31 mouse cellular contexts compared by ENCODE assay signal in genomic region chr6:126732645-126733044, GRCm38 (mm10). TPM values are rescaled to one million over a fixed set of nuclear protein-coding genes. Genes with fewer than 3 reads are reported as not detected.
DNase-seq lines count a peak whose midpoint lies in the region; ATAC-seq and TF ChIP-seq lines count a peak whose summit lies in the region.
"Had no signal": no experiment of that assay in that cellular context is flagged by ENCODE, and none has a peak within 500 bp of the region (broad histone marks: within the 10 kb centered on the region; RNA-seq: fewer than 3 reads in every experiment).

No protein-coding gene starts in this region.

- peak overlapping the region; percentile 9; the same call in 1 of the 2 replicates for H3K4me2 ChIP-seq in forebrain, embryonic 16.5 days (ENCODE audit: low read length)
- no peak overlapping the region for H3K4me2 ChIP-seq in forebrain, embryonic 14.5 days (ENCODE audit: low read length)
- 0 out of 2 replicates have a peak overlapping the region, but pooled peaks have one; percentile 3 for H3K4me2 ChIP-seq in hindbrain, postnatal 0 days (ENCODE audit: low read depth, low read length)
- no peak overlapping the region for H3K4me2 ChIP-seq in hindbrain, embryonic 14.5 days (replicated peaks)
- peak overlapping the region; percentile 50 for H3K4me2 ChIP-seq in midbrain, postnatal 0 days (ENCODE audit: low read depth, low read length, poor library complexity, severe bottlenecking)
- no peak overlapping the region for H3K4me2 ChIP-seq in midbrain, embryonic 15.5 days
- H3K4me2 ChIP-seq: embryonic facial prominence, embryonic 13.5 days; heart, embryonic 13.5 days; liver, embryonic 12.5 days; midbrain, embryonic 12.5 days had no signal

- DNase-seq in forebrain, embryonic 14.5 days (ENCODE audit: low spot score): no peak
- peak; percentile 30 for DNase-seq in hindbrain, postnatal 0 days (ENCODE audit: low spot score)
- no peak for DNase-seq in hindbrain, embryonic 14.5 days (ENCODE audit: low spot score)
- DNase-seq in midbrain, postnatal 0 days (ENCODE audit: low spot score): peak; percentile 25
- no peak for DNase-seq in cerebellum, adult 11-12 months
- DNase-seq: adrenal gland, postnatal 14 days; cerebellum, adult 9-11 months; gastrocnemius, postnatal 10 days; heart, postnatal 10 days; kidney, adult 11 months; kidney, postnatal 14 days; left cerebral cortex, postnatal 4 days; liver, postnatal 0 days; lung, postnatal 36 days; right cerebral cortex, adult 18-20 months; spleen, adult 18-20 months; thymus, postnatal 25 days had no signal

- TF ChIP-seq CTCF in hindbrain, postnatal 0 days (IDR thresholded peaks at IDR 0.05; ENCODE audit: low read depth): no peak
- no peak for TF ChIP-seq CTCF in midbrain, postnatal 0 days (IDR thresholded peaks at IDR 0.05)
- TF ChIP-seq CTCF in cortical plate, adult 2 months (IDR thresholded peaks at IDR 0.05; ENCODE audit: extremely low read depth, insufficient read depth, low read length): no peak

- no peak overlapping the region for H3K27ac ChIP-seq in forebrain, embryonic 16.5 days (ENCODE audit: low read length)
- H3K27ac ChIP-seq in forebrain, embryonic 14.5 days (ENCODE audit: low read depth, low read length): no peak overlapping the region
- no peak overlapping the region for H3K27ac ChIP-seq in hindbrain, postnatal 0 days
- no peak overlapping the region for H3K27ac ChIP-seq in hindbrain, embryonic 14.5 days
- no peak overlapping the region for H3K27ac ChIP-seq in midbrain, postnatal 0 days (ENCODE audit: low read depth, low read length)
- H3K27ac ChIP-seq in midbrain, embryonic 15.5 days: no peak overlapping the region
- H3K27ac ChIP-seq in cortical plate, adult 2 months (ENCODE audit: insufficient read depth, low read length): peak overlapping the region; percentile 27; the same call in 1 of the 2 replicates
- H3K27ac ChIP-seq: embryonic facial prominence, embryonic 13.5 days; forebrain, embryonic 10.5 days; heart, embryonic 13.5 days; liver, embryonic 12.5 days; midbrain, embryonic 12.5 days had no signal

- H3K9me3 ChIP-seq in forebrain, embryonic 16.5 days (ENCODE audit: control insufficient read depth, low read length): no peaks in the 10 kb centered on the region
- H3K9me3 ChIP-seq in forebrain, embryonic 14.5 days (replicated peaks; ENCODE audit: control insufficient read depth, low read length): no peaks in the 10 kb centered on the region
- H3K9me3 ChIP-seq in hindbrain, postnatal 0 days (ENCODE audit: low read length): no peaks in the 10 kb centered on the region
- no peaks in the 10 kb centered on the region for H3K9me3 ChIP-seq in hindbrain, embryonic 14.5 days (ENCODE audit: control insufficient read depth, low read length)
- no peaks in the 10 kb centered on the region for H3K9me3 ChIP-seq in midbrain, postnatal 0 days (ENCODE audit: low read length)
- no peaks in the 10 kb centered on the region for H3K9me3 ChIP-seq in midbrain, embryonic 15.5 days
- H3K9me3 ChIP-seq: embryonic facial prominence, embryonic 13.5 days; forebrain, embryonic 10.5 days; heart, embryonic 13.5 days; liver, embryonic 12.5 days; midbrain, embryonic 12.5 days had no signal

- no peak for ATAC-seq in forebrain, embryonic 16.5 days
- no peak for ATAC-seq in forebrain, embryonic 14.5 days
- no peak for ATAC-seq in hindbrain, postnatal 0 days
- no peak for ATAC-seq in hindbrain, embryonic 14.5 days (ENCODE audit: low FRiP score)
- no peak for ATAC-seq in midbrain, postnatal 0 days (ENCODE audit: low FRiP score)
- no peak; the same call in 1 of the 2 replicates for ATAC-seq in midbrain, embryonic 15.5 days (replicated peaks)
- ATAC-seq: inflammation-experienced regulatory T-cells, adult 6 months; liver, embryonic 12.5 days; liver, postnatal 0 days; Patski had no signal

- H3K36me3 ChIP-seq in forebrain, embryonic 16.5 days (ENCODE audit: control insufficient read depth, insufficient read depth): no peaks in the 10 kb centered on the region
- no peaks in the 10 kb centered on the region for H3K36me3 ChIP-seq in forebrain, embryonic 14.5 days (ENCODE audit: control insufficient read depth, insufficient read depth, low read length)
- H3K36me3 ChIP-seq in hindbrain, postnatal 0 days (ENCODE audit: insufficient read depth, low read length): no peaks in the 10 kb centered on the region
- no peaks in the 10 kb centered on the region for H3K36me3 ChIP-seq in hindbrain, embryonic 14.5 days (replicated peaks; ENCODE audit: control insufficient read depth, insufficient read depth)
- H3K36me3 ChIP-seq in midbrain, postnatal 0 days (ENCODE audit: insufficient read depth, low read length): 0 out of 2 replicates have a peak, but pooled peaks cover 5% of the 10 kb centered on the region
- no peaks in the 10 kb centered on the region for H3K36me3 ChIP-seq in midbrain, embryonic 15.5 days (replicated peaks)
- H3K36me3 ChIP-seq: embryonic facial prominence, embryonic 13.5 days; forebrain, embryonic 10.5 days; heart, embryonic 13.5 days; liver, embryonic 12.5 days; midbrain, embryonic 12.5 days had no signal

- no peak overlapping the region for H3K4me3 ChIP-seq in forebrain, embryonic 16.5 days (replicated peaks; ENCODE audit: low read length)
- H3K4me3 ChIP-seq in forebrain, embryonic 14.5 days (ENCODE audit: low read depth, low read length): no peak overlapping the region
- no peak overlapping the region for H3K4me3 ChIP-seq in hindbrain, postnatal 0 days (ENCODE audit: low read length)
- H3K4me3 ChIP-seq in hindbrain, embryonic 14.5 days (replicated peaks; ENCODE audit: low read length): no peak overlapping the region
- H3K4me3 ChIP-seq in midbrain, postnatal 0 days (ENCODE audit: low read depth, low read length): no peak overlapping the region
- H3K4me3 ChIP-seq in midbrain, embryonic 15.5 days: no peak overlapping the region
- peak overlapping the region; percentile 63 for H3K4me3 ChIP-seq in cortical plate, adult 2 months (ENCODE audit: insufficient read depth, low read length)
- H3K4me3 ChIP-seq: embryonic facial prominence, embryonic 13.5 days; forebrain, embryonic 10.5 days; heart, embryonic 13.5 days; liver, embryonic 12.5 days; midbrain, embryonic 12.5 days; myocyte had no signal

- no peak overlapping the region for H3K9ac ChIP-seq in forebrain, embryonic 16.5 days (replicated peaks; ENCODE audit: low read depth, low read length)
- no peak overlapping the region for H3K9ac ChIP-seq in forebrain, embryonic 14.5 days (ENCODE audit: low read length)
- H3K9ac ChIP-seq in hindbrain, postnatal 0 days (replicated peaks; ENCODE audit: low read length): no peak overlapping the region
- H3K9ac ChIP-seq in hindbrain, embryonic 14.5 days: no peak overlapping the region
- no peak overlapping the region for H3K9ac ChIP-seq in midbrain, postnatal 0 days (replicated peaks; ENCODE audit: low read length, poor library complexity, severe bottlenecking)
- no peak overlapping the region for H3K9ac ChIP-seq in midbrain, embryonic 15.5 days
- H3K9ac ChIP-seq: embryonic facial prominence, embryonic 13.5 days; heart, embryonic 13.5 days; liver, embryonic 12.5 days; liver, postnatal 0 days; midbrain, embryonic 12.5 days had no signal

- WGBS in forebrain, embryonic 16.5 days: 59% methylated on average over 6 of the region's 6 CpGs
- WGBS in forebrain, embryonic 14.5 days: 77% methylated on average over 6 of the region's 6 CpGs
- 52% methylated on average over 6 of the region's 6 CpGs for WGBS in hindbrain, postnatal 0 days
- WGBS in hindbrain, embryonic 14.5 days: 54% methylated on average over 6 of the region's 6 CpGs
- 72% methylated on average over 6 of the region's 6 CpGs for WGBS in midbrain, postnatal 0 days
- WGBS in midbrain, embryonic 15.5 days: 58% methylated on average over 6 of the region's 6 CpGs

- H3K27me3 ChIP-seq in forebrain, embryonic 16.5 days (replicated peaks; ENCODE audit: control insufficient read depth, insufficient read depth, low read length): no peaks in the 10 kb centered on the region
- no peaks in the 10 kb centered on the region for H3K27me3 ChIP-seq in forebrain, embryonic 14.5 days (replicated peaks; ENCODE audit: control insufficient read depth, insufficient read depth, low read length)
- H3K27me3 ChIP-seq in hindbrain, postnatal 0 days (ENCODE audit: insufficient read depth, low read length): no peaks in the 10 kb centered on the region
- H3K27me3 ChIP-seq in hindbrain, embryonic 14.5 days (ENCODE audit: control insufficient read depth, insufficient read depth, low read length): 0 out of 2 replicates have a peak, but pooled peaks cover 1% of the 10 kb centered on the region
- H3K27me3 ChIP-seq in midbrain, postnatal 0 days (ENCODE audit: insufficient read depth, low read length): no peaks in the 10 kb centered on the region
- H3K27me3 ChIP-seq in midbrain, embryonic 15.5 days (replicated peaks): peaks cover 1% of the 10 kb centered on the region; the same call in 1 of the 2 replicates
- H3K27me3 ChIP-seq: embryonic facial prominence, embryonic 13.5 days had no signal

- TF ChIP-seq POLR2A in cortical plate, adult 2 months (IDR thresholded peaks at IDR 0.05; ENCODE audit: extremely low read depth, insufficient read depth, low read length): no peak

- peaks cover 15% of the 10 kb centered on the region for H3K4me1 ChIP-seq in forebrain, embryonic 16.5 days (replicated peaks; ENCODE audit: control insufficient read depth, insufficient read depth, low read length)
- no peaks in the 10 kb centered on the region for H3K4me1 ChIP-seq in forebrain, embryonic 14.5 days (ENCODE audit: control insufficient read depth, insufficient read depth, low read length)
- peaks cover 23% of the 10 kb centered on the region for H3K4me1 ChIP-seq in hindbrain, postnatal 0 days (ENCODE audit: insufficient read depth, low read length)
- peaks cover 36% of the 10 kb centered on the region for H3K4me1 ChIP-seq in hindbrain, embryonic 14.5 days (replicated peaks; ENCODE audit: control insufficient read depth, insufficient read depth, low read length)
- H3K4me1 ChIP-seq in midbrain, postnatal 0 days (ENCODE audit: insufficient read depth, low read length): peaks cover 31% of the 10 kb centered on the region
- peaks cover 46% of the 10 kb centered on the region for H3K4me1 ChIP-seq in midbrain, embryonic 15.5 days
- peaks cover 9% of the 10 kb centered on the region; the same call in 1 of the 2 replicates for H3K4me1 ChIP-seq in cortical plate, adult 2 months (ENCODE audit: control insufficient read depth, insufficient read depth, low read length)
- H3K4me1 ChIP-seq: forebrain, embryonic 10.5 days; heart, embryonic 13.5 days; liver, embryonic 12.5 days had no signal

RNA-seq across cellular contexts. Expression of gene Kcna6, which starts 7.8 kb away (rescaled TPM):
- polyA plus RNA-seq in forebrain, embryonic 16.5 days (2015; fragmentation: Nextera tagmentation; extraction: Ambion mirVana): 14.2 and 16.8 TPM in 2 replicates
- 6.7 and 9.1 TPM in 2 replicates for polyA plus RNA-seq in forebrain, embryonic 14.5 days (2014; fragmentation: Nextera tagmentation; extraction: Ambion mirVana)
- total RNA-seq in hindbrain, postnatal 0 days (2014; rRNA removed): 66.4 and 67.5 TPM in 2 replicates
- 23.6 TPM in 2 replicates for polyA plus RNA-seq in hindbrain, postnatal 0 days (2015; fragmentation: Nextera tagmentation; extraction: Ambion mirVana)
- polyA plus RNA-seq in hindbrain, embryonic 14.5 days (2014; fragmentation: Nextera tagmentation; extraction: Ambion mirVana): 18.5 and 22.9 TPM in 2 replicates
- 91.7 and 95.9 TPM in 2 replicates for total RNA-seq in midbrain, postnatal 0 days (2014; rRNA removed)
- 26.9 and 29.2 TPM in 2 replicates for polyA plus RNA-seq in midbrain, postnatal 0 days (2015; fragmentation: Nextera tagmentation; extraction: Ambion mirVana)
- 17.8 and 20.4 TPM in 2 replicates for polyA plus RNA-seq in midbrain, embryonic 15.5 days (2015; fragmentation: Nextera tagmentation; extraction: Ambion mirVana)
- polyA plus RNA-seq in cortical plate, adult 2 months (2012; rRNA removed): 44.9 and 45.3 TPM in 2 replicates
- total RNA-seq: hematopoietic stem cell, adult 5-6 weeks; megakaryocyte, adult 5-6 weeks; MEL had no signal
- polyA plus RNA-seq: inflammation-experienced regulatory T-cells, adult 6 months; myocyte had no signal

Comparison
In these comparisons a context has a peak if more than half of its experiments do, and no peak if none do; other contexts are left out.
1. H3K4me2 ChIP-seq: peak in forebrain, embryonic 16.5 days (single experiment), hindbrain, postnatal 0 days (single experiment) and midbrain, postnatal 0 days (single experiment); none in forebrain, embryonic 14.5 days (single experiment), hindbrain, embryonic 14.5 days (single experiment) and midbrain, embryonic 15.5 days (single experiment).
2. DNase-seq: peak in hindbrain, postnatal 0 days (single experiment) and midbrain, postnatal 0 days (single experiment); none in forebrain, embryonic 14.5 days (single experiment), hindbrain, embryonic 14.5 days (single experiment) and cerebellum, adult 11-12 months (single experiment).